Mouse (Mus musculus) midbrain, embryonic 15.5 days (tissue): ENCODE results near the gene Slc13a3. TPM values are rescaled to one million over a fixed set of nuclear protein-coding genes. Genes with fewer than 3 reads are reported as not detected.

Experiments
- ATAC-seq: fragments of 200-750 bp; cut with Nextera tagmentation; replicated peaks from 2 replicates; pipeline ENCODE4 v1.8.0; 2017; ENCODE audit warnings: moderate TSS enrichment
- H3K27ac ChIP-seq: fragments of 300-500 bp; sonication (generic); 2 replicates; pipeline ENCODE4 v1.5.1; 2015; ENCODE audit warnings: mild to moderate bottlenecking, inconsistent platforms
- H3K27me3 ChIP-seq: fragments of 300-500 bp; sonication (generic); replicated peaks from 2 replicates; pipeline ENCODE4 v1.6.1; 2015; ENCODE audit warnings: inconsistent platforms
- H3K36me3 ChIP-seq: fragments of 300-500 bp; sonication (generic); replicated peaks from 2 replicates; pipeline ENCODE4 v1.6.1; 2015; ENCODE audit warnings: inconsistent platforms
- H3K4me1 ChIP-seq: fragments of 300-500 bp; sonication (generic); 2 replicates; pipeline ENCODE4 v1.6.1; 2015; ENCODE audit warnings: inconsistent platforms
- H3K4me2 ChIP-seq: fragments of 300-500 bp; sonication (generic); 2 replicates; pipeline ENCODE4 v1.6.1; 2015; ENCODE audit warnings: inconsistent platforms, mild to moderate bottlenecking, moderate library complexity
- H3K4me3 ChIP-seq: fragments of 300-500 bp; sonication (generic); 2 replicates; pipeline ENCODE4 v1.5.1; 2015; ENCODE audit warnings: mild to moderate bottlenecking, inconsistent platforms
- H3K9ac ChIP-seq: fragments of 300-500 bp; sonication (generic); 2 replicates; pipeline ENCODE4 v1.6.1; 2015; ENCODE audit warnings: mild to moderate bottlenecking, inconsistent platforms
- H3K9me3 ChIP-seq: fragments of 300-500 bp; sonication (generic); 2 replicates; pipeline ENCODE4 v1.6.1; 2016; ENCODE audit warnings: inconsistent platforms
- WGBS: fragments of 180-500 bp; shearing (Covaris S2); methylation state at CpG from one replicate; pipeline ENCODE4 v1.1.7; 2015; ENCODE audit warnings: mixed read lengths; 5-methylcytosine and 5-hydroxymethylcytosine counted together
- polyA plus RNA-seq: library from polyadenylated mRNA; unstranded; fragments of >200 nt; fragmentation: Nextera tagmentation; extraction: Ambion mirVana; gene quantifications from 2 replicates; pipeline ENCODE4 v1.2.1, GENCODE M21; 2015

Slc13a3 gene
- polyA plus RNA-seq, 1 experiment from 2014 or later = 10.1 TPM

DNA sequence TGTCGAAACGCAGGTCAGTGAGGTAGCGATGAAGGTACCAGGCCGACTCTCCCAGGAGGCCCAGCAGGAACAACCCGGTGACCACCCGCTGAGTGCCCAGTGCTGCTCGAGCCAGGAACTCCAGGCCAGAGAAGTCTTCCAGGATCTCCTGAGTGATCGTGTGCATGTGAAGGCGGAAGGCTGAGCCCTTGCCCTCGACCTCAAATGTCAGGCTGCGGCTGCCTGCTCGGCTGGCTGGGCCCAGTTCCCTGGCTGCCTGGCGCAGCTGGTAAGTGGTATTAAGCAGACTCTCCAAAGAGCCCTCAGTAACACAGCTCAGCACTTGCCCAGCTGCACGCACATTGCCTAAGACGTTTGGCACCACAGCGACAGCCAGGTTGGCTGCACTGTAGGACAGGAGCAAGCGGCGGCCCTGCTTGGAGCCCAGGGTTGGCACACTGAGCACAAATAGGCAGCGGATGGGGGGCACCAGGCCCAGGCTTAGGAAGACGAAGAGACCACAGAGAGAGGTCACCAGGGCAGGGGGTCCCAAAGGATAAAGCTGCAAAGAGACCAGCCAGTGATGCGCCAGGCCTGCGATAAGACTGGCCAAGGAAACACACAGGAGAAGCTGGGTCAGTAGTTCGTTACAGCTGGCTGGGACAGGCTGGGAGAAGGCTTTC, 75.4 kb downstream of the Slc13a3 start:
- no peaks in the 10 kb centered on the region for H3K27me3 ChIP-seq
- peaks cover 14% of the 10 kb centered on the region for H3K4me1 ChIP-seq
- no peaks in the 10 kb centered on the region for H3K36me3 ChIP-seq
- no peak overlapping the region for H3K27ac ChIP-seq
- no peak overlapping the region for H3K4me3 ChIP-seq
- H3K9ac ChIP-seq = no peak overlapping the region; the same call in 1 of the 2 replicates
- H3K9me3 ChIP-seq = no peaks in the 10 kb centered on the region
- no peak overlapping the region for H3K4me2 ChIP-seq
- 0 out of 2 replicates have a peak, but pooled peaks have one; percentile 27 for ATAC-seq
- WGBS = 65% methylated on average over 23 of the region's 23 CpGs

DNA sequence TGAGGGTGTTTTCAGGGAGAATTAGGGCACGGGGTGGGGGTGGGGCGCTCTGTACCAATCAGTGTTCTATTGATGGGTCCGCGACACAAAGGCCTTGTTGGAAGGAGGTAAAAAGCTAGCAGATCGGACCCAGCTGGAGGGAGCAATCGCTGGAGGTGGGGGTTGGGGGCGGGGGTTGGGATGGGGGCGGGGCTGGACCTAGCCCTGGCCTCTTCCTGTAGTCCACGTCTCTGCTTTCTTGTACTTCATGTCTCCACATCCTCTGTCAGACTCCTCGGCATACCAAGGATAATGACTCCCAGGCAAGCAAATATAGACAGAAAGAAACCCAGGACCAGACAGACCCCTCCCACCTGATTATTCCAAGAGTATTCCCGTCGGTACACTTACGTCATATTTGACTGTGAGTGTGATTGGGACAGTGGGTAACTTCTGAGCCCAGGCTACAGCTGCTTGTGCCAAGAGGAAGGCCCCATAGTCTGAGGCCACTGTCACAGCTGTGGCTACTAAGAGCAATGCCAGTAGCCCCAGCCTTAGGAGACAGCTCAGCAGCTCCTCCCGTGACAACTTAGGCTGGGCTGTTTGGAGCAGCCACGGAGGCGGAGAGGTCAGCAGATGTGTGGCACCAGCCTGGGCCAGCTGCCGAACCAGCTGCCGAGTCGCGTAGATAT, 76.1 kb downstream of the Slc13a3 start:
- H3K27ac ChIP-seq = no peak overlapping the region
- H3K4me3 ChIP-seq = no peak overlapping the region
- no peaks in the 10 kb centered on the region for H3K27me3 ChIP-seq
- H3K9me3 ChIP-seq = no peaks in the 10 kb centered on the region
- H3K9ac ChIP-seq = no peak overlapping the region
- WGBS = 38% methylated on average over 20 of the region's 20 CpGs
- H3K4me2 ChIP-seq = no peak overlapping the region
- H3K36me3 ChIP-seq = no peaks in the 10 kb centered on the region
- peak; percentile 66; the same call in 1 of the 2 replicates for ATAC-seq
- peaks cover 14% of the 10 kb centered on the region for H3K4me1 ChIP-seq

DNA sequence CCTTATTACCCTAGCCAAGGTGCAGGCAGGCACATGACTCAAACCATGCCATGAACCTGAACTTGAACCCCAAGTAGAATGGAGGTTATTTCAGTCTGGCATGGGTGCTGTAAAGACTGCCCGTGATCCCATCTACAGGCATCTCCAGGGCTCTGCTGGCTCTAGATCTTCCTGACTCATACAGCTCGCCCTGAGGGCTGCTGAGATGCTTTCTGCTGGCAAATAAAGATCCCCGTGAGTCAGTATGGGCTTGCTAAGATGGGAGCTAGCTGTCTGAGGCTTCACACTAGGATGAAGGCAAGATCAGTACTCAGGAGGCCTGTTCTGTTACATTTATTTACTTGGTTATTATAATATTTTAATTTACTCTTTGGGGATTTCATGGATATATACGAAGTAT, 80.9 kb downstream of the Slc13a3 start:
- H3K9me3 ChIP-seq = no peaks in the 10 kb centered on the region

DNA sequence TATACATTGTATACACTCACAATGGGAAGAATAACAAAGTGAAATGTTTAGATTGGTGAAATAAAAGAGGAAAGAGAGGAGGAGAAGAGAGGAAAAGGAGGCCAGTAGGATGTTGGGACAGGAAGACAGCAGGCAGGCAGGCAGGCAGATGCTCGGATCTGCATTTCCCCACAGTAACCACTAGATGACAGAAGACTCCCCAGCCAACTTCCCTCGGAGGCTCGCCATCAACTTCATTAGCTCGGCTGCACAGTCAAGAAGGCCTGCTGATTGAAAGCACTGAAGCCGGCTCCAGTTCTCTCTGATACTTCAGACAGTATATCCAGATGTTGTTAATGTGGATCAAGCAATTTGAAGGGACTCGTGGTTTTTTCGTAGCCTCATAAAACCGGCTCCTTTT, 81.5 kb downstream of the Slc13a3 start:
- H3K4me2 ChIP-seq = no peak overlapping the region
- no peaks in the 10 kb centered on the region; the same call in 1 of the 2 replicates for H3K36me3 ChIP-seq
- H3K27ac ChIP-seq = no peak overlapping the region
- no peak; the same call in 1 of the 2 replicates for ATAC-seq
- 16% methylated on average over 8 of the region's 8 CpGs for WGBS
- no peak overlapping the region for H3K4me3 ChIP-seq
- H3K9ac ChIP-seq = no peak overlapping the region
- no peaks in the 10 kb centered on the region for H3K9me3 ChIP-seq
- H3K27me3 ChIP-seq = no peaks in the 10 kb centered on the region
- peaks cover 8% of the 10 kb centered on the region for H3K4me1 ChIP-seq

More for the DNA sequence above, 80.9 kb downstream of the Slc13a3 start:
- Histone ChIP-seq H3K4me2 (no peak overlapping the region), H3K4me1 (peaks cover 9% of the 10 kb centered on the region), H3K9ac (no peak overlapping the region), H3K4me3 (no peak overlapping the region), H3K36me3 (no peaks in the 10 kb centered on the region), H3K27me3 (no peaks in the 10 kb centered on the region), H3K27ac (no peak overlapping the region)
- no peak for ATAC-seq
- WGBS = 81% methylated on average over 4 of the region's 4 CpGs

DNA sequence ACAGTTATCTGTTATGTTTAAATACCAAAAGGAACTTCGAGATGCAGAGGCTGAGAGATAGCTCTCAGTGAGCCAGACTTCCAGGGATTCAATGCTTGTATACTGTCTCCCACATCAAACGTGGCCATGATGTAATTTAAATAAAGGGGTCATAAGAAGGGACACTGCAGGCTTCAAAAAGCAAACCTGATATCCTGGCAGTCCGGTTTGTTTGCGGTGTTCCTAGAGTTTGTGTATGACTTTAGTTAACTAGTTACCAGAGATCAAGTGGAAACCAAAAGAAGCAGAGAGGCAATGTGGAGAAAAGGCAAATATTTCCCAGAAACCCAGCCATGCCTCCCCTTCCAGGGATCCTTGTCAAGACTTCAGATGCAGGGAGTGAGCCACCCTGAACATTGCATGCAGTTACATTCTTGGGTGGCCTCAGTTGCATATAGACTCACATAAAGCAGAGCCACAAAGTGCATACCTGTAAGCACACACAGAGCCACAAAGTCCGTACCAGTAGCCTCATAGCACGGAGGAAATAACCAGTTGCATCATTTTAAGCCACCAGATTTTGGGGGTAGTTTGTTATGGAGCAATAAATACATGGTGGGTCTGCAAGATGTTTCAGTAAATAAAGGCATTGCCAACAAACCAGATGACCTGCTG, 83.6 kb downstream of the Slc13a3 start:
- Histone ChIP-seq H3K27ac (no peak overlapping the region), H3K4me1 (peaks cover 14% of the 10 kb centered on the region), H3K27me3 (no peaks in the 10 kb centered on the region), H3K36me3 (peaks cover 8% of the 10 kb centered on the region), H3K4me3 (no peak overlapping the region), H3K4me2 (no peak overlapping the region), H3K9me3 (no peaks in the 10 kb centered on the region), H3K9ac (no peak overlapping the region)
- ATAC-seq = no peak
- 83% methylated on average over 6 of the region's 6 CpGs for WGBS

DNA sequence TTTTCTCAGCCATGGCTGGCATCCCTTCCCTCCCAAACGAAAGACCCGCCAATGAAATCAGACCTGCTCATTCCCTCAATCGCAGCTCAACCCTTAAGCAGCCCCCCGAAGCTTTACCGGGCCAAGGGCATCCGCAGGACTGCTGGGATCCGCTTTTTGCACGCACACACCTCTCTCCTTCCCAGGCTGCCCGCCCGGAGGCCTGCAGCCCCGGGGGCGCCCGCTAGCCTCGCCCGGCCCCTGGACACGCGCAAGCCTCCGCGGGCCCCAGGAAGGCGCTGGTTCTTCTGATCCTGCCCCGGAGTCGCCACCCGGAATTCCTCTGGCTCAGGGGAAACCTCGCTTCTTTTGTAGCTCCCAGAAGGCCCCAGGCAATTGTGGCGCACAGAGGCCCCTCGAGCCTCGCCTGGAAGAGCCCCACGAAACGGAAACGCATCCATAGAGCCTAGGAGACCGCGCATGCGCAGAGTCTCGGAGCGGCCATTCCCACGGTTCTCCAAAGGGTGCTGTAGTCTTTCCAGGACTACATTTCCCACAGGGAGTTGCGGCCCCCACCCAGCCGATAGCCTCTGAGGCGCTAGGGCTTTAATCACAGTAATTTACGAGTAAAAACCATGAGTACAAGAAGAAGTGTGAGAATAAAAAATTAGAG, 85.1 kb downstream of the Slc13a3 start, which contains the start of gene Zfp334:
Gene Zfp334, minus strand, starts transcription at position 416 of the 652 bp plus-strand sequence.
- peak within 1 kb of the TSS; percentile 91 for H3K27ac ChIP-seq
- peaks cover 19% of the 10 kb centered on the region for H3K36me3 ChIP-seq
- H3K27me3 ChIP-seq = no peaks in the 10 kb centered on the region
- peak within 1 kb of the TSS; percentile 75 for H3K4me3 ChIP-seq
- 0% methylated on average over 40 of the region's 40 CpGs for WGBS
- ATAC-seq = peak; percentile 91
- peak within 1 kb of the TSS; percentile 79 for H3K9ac ChIP-seq
- peak within 1 kb of the TSS; percentile 77 for H3K4me2 ChIP-seq
- peaks cover 14% of the 10 kb centered on the region for H3K4me1 ChIP-seq
- H3K9me3 ChIP-seq = no peaks in the 10 kb centered on the region

DNA sequence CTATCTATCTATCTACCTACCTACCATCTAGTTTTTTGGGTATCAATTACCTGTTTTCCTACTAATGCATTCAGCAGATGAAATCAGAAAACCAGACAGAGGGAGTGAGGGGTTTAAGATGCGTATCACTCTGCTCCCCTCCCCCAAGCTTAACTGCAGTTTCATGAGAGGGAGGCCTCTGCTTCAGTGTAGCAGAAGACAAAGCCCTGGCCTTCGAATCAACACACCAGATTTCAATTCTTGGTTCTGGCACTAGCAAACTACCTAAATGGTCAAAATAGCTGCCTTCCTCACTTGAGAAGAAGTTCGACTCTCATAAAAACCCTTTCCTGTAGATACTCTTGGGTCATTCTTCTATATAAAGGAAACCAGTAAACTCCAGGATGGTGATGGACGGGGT, 85.7 kb downstream of the Slc13a3 start:
- Histone ChIP-seq H3K9me3 (no peaks in the 10 kb centered on the region), H3K4me3 (peak overlapping the region; percentile 75), H3K4me2 (peak overlapping the region; percentile 77), H3K36me3 (peaks cover 25% of the 10 kb centered on the region), H3K4me1 (peaks cover 14% of the 10 kb centered on the region), H3K9ac (peak overlapping the region; percentile 79), H3K27me3 (no peaks in the 10 kb centered on the region), H3K27ac (peak overlapping the region; percentile 91)
- 1% methylated on average over 4 of the region's 4 CpGs for WGBS
- ATAC-seq = no peak; the same call in 1 of the 2 replicates

DNA sequence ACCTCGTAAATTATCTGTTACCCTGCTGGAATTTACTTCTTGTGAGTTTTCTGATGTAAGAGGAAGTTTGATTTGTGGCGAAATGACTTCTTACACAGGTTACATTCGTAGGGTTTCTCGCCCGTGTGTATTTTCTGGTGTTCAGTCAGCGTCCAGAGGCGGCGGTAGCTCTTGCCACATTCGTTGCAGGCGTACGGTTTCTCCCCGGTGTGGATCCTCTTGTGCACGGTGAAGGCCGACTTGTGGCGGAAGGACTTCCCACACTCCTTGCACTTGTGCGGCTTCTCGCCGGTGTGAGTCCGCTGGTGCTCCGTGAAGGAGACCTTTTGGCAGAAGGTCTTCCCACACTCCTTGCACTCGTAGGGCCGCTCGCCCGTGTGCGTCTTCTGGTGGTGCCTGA, 93.0 kb downstream of the Slc13a3 start:
- Histone ChIP-seq H3K27me3 (no peaks in the 10 kb centered on the region), H3K4me3 (no peak overlapping the region), H3K4me2 (no peak overlapping the region), H3K27ac (no peak overlapping the region), H3K36me3 (peaks cover 52% of the 10 kb centered on the region), H3K9ac (no peak overlapping the region), H3K4me1 (peaks cover 13% of the 10 kb centered on the region), H3K9me3 (no peaks in the 10 kb centered on the region)
- 97% methylated on average over 25 of the region's 25 CpGs for WGBS
- no peak for ATAC-seq

DNA sequence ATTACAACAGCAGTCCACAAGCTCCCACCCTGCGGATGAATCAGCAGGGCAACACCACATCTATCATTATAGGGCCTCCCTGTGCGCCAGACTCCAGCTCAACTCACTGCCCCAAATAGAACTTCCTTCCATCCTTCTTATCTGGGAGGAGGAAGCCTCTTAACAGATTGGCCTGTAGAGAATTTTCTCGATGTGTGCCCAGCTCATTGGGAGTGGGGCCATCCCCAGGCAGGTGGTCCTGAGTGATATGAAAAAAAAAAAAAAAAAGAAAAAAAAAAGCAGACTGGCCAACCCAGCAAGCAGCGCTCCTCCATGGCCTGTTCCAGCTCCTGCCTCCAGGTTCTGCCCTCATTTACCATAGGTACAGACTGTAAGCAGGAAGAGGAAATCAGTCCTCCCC, 97.0 kb downstream of the Slc13a3 start:
- H3K4me3 ChIP-seq = no peak overlapping the region
- peaks cover 18% of the 10 kb centered on the region for H3K36me3 ChIP-seq
- H3K27me3 ChIP-seq = no peaks in the 10 kb centered on the region
- H3K9me3 ChIP-seq = no peaks in the 10 kb centered on the region
- WGBS = 66% methylated on average over 4 of the region's 4 CpGs
- H3K4me1 ChIP-seq = peaks cover 13% of the 10 kb centered on the region
- no peak overlapping the region for H3K9ac ChIP-seq
- no peak overlapping the region for H3K4me2 ChIP-seq
- no peak for ATAC-seq
- no peak overlapping the region for H3K27ac ChIP-seq

DNA sequence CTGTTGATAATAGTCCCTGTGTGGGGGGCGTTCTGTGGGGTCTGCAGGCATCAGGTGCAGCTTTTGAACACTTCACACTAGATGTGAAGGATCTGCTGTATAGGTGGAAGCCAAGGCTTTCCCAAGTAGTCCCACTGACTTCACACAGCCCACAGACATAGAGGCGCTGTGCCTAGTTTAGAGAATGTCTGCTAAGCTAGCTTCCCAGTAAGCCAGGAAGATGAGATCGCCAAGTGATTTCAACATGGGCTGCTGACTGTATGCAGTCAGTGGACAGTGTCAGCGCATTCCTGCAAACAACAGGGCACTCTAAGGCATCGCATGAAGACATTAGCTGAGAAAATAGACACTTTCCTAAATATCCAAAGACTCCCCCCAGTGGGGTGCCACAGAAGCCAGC, 97.6 kb downstream of the Slc13a3 start:
- no peak for ATAC-seq
- peaks cover 13% of the 10 kb centered on the region for H3K36me3 ChIP-seq
- H3K27ac ChIP-seq = no peak overlapping the region

DNA sequence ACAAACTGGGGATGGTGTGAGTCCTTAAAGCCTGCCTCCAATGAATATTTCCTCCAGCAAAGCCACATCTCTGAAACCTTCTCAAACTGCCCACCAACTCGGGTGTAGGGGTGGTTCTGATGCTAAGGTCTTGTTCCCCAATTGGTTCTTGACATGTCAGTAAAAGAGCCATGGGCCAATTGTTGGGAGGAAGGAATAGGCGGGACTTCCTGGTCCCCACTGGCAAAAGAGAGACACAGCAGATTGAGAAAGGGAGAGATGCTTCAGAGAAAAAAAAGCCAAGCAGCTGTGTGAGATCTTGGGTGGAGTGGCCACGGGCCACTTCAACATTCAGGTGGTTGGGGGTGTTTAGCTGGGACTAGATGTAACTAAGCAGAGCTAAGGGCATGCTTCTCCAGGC, 102.0 kb downstream of the Slc13a3 start:
- no peak overlapping the region for H3K27ac ChIP-seq
- WGBS = 18% methylated on average over 3 of the region's 3 CpGs
- ATAC-seq = no peak
- no peak overlapping the region for H3K4me3 ChIP-seq
- H3K27me3 ChIP-seq = no peaks in the 10 kb centered on the region
- H3K4me2 ChIP-seq = peak overlapping the region; percentile 32
- no peaks in the 10 kb centered on the region for H3K9me3 ChIP-seq
- H3K9ac ChIP-seq = no peak overlapping the region
- H3K36me3 ChIP-seq = no peaks in the 10 kb centered on the region
- peaks cover 19% of the 10 kb centered on the region for H3K4me1 ChIP-seq

More for the DNA sequence above, 97.6 kb downstream of the Slc13a3 start:
- Histone ChIP-seq H3K9ac (no peak overlapping the region), H3K4me1 (peaks cover 13% of the 10 kb centered on the region), H3K4me2 (no peak overlapping the region), H3K27me3 (no peaks in the 10 kb centered on the region), H3K4me3 (no peak overlapping the region), H3K9me3 (no peaks in the 10 kb centered on the region)
- WGBS = 88% methylated on average over 5 of the region's 5 CpGs

DNA sequence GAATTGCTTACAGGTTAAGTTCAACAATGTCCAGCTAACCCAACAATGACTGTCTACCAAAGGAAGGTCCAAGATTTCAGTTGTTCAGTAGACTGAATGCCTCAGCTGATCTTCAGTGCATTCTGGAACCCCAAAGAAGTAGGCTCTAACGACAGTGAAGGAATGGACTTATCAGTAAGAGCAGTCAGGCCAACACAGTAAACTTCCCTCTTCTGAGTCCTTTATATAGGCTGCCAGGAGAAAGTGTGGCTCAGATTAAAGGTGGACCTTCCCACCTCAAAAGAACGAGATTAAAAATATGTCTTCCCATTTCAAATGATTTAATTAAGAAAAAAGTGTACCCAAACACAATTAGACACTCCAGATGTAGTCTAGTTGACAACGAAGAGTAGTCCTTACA, 102.7 kb downstream of the Slc13a3 start:
- Histone ChIP-seq H3K4me2 (no peak overlapping the region), H3K9me3 (no peaks in the 10 kb centered on the region), H3K27ac (no peak overlapping the region), H3K4me1 (peaks cover 19% of the 10 kb centered on the region), H3K4me3 (no peak overlapping the region), H3K27me3 (no peaks in the 10 kb centered on the region), H3K9ac (no peak overlapping the region), H3K36me3 (no peaks in the 10 kb centered on the region)
- ATAC-seq = no peak
- 81% methylated on average over 3 of the region's 3 CpGs for WGBS
